Mouse (Mus musculus): ENCODE measurements around the gene Gm4969.
A peak's percentile ranks its signal among the peaks of the same experiment; 100 is the strongest.
"Not testable (repeated sequence)": the region's sequence is repeated elsewhere in the genome, so short reads cannot be mapped to it uniquely, and the experiment has no call there.

Gene Gm4969

DNA sequence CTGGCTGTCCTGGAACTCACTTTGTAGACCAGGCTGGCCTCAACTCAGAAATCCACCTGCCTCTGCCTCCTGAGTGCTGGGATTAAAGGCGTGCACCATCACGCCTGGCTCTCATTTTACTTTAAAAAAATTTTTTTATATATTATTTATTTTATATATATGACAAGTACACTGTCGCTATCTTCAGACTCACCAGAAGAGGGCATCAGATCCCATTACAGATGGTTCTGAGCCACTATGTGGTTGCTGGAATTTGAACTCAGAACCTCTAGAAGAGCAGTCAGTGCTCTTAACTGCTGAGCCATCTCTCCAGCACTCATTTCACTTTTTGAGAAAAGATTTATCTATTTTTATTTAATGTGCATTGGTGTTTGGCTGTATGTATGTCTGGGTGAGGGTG is 47.1 kb downstream of the Gm4969 start:
- not testable (repeated sequence) for DNase-seq (ENCODE audit: low spot score)

GRCm38 (mm10) chr7:19069500-19069899 is 48.7 kb downstream of the Gm4969 start:
- no peak for DNase-seq (ENCODE audit: low spot score)

DNA sequence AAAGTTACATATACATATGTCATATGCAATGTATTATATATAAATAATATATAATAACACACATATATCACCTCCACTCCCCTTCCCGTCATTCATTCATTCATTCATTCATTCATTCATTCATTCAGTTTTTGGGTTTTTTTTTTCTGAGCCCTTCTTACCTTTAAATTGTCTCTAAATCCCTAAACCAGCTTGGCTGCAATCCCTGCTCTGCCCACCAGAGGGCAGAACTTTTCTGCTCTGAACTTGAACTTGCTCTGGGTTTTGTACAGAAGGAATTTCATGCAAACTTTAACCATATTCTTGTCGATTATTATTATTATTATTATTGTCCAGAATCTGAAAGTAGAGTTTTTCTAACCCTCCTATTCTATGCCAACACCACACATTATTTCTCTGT is 49.5 kb downstream of the Gm4969 start:
- no peak for DNase-seq (ENCODE audit: low spot score)

DNA sequence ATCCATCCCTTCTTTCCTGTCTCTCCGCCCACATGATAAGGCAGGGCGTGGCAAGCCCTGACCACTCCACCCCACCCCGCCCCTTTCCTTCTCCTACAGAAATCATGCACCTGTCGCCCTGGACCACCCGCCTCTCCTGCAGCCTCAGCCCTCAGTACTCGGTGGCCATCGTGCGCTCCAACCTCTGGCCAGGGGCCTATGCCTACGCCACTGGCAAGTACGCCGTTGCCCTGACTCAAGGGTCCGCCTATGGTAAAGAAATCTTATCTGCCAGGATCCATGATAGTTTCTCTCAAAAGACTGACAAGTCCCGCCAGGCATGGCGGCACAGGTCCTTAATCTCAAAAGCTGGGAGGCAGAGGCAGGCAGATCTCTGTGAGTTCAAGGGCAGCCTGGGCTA is 50.2 kb downstream of the Gm4969 start:
- no peak for DNase-seq (ENCODE audit: low spot score)

DNA sequence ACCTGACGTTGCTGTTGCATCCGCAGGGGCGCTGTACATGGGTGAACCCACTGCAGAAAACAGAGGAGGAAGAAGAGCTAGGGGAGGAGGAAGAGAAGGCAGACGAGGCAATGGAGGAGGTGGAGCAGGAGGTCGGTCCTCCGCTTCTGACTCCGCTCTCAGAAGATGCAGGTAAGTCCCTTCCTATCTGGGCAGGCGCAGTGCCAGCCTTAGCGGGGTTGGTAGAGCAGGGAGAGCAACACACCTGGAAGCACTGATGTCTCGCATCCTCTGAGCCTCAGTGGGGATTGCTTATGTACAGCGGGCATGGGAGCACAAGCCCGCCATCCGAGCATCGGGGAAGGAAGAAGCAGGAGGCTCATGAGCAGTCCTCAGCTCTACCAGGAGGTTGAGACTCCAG is 51.1 kb downstream of the Gm4969 start:
- no peak for DNase-seq (ENCODE audit: low spot score)

DNA sequence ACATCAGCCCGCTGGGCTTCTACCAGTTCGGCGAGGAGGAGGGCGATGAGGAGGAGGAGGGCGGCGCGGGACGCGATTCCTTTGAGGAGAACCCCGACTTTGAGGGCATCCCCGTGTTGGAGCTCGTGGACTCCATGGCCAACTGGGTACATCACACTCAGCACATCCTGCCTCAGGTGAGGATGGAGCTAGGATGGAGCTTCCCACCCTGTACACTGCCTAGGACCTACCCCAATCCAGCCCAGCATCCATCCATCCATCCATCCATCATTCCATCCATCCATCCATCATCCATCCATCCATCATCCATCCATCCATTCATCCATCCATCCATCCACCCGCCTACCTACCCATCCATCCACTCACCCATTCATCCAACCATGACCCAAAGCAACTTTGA is 52.3 kb downstream of the Gm4969 start:
- no peak for DNase-seq (ENCODE audit: low spot score)

GRCm38 (mm10) chr7:19057405-19057804 is 60.8 kb downstream of the Gm4969 start:
- no peak for DNase-seq (ENCODE audit: low spot score)

DNA sequence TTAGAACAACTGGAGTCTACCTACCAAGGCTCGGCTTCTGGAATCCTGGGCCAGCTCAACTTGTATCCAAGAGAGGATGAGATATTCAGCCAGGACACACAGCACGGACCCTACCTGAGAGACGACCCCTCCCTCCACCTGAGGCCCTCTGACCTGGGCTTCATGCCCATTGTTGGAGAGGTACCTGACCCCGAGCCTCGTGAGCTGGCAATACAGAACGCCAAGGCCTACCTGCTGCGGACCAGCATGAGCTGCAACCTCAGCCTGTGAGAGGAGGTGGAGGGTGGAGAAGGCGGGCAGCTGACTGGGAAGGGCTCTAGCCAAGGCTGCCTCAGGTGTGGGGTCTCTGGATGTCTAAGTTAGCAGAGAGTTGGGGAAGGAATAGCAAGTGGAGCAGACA is 63.1 kb downstream of the Gm4969 start:
- DNase-seq (ENCODE audit: low spot score), result no peak

GRCm38 (mm10) chr7:19054777-19055076 is 63.4 kb downstream of the Gm4969 start:
- DNase-seq (ENCODE audit: low spot score), result no peak

GRCm38 (mm10) chr7:19054047-19054776 is 64.0 kb downstream of the Gm4969 start, which contains the start of gene Rsph6a:
Gene Rsph6a, plus strand, starts transcription at chr7:19054690.
- DNase-seq (ENCODE audit: low spot score), result peak; percentile 72

DNA sequence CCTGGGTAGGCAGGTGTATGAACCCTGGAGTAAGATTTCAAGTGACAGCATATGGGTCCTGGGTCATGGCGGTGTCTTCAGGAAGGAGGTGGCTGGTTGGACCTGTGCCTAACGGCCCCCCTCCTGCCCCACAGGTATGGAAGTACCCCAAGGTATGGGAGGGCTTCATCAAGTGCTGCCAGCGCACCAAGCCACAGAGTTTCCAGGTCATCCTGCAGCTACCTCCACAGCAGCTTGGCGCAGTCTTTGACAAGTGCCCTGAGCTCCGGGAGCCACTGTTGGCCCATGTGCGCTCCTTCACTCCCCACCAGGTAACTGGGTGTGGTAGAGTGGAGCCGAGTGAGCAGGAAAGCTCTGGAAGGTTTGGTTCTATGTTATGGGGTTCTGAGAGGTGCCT is 65.0 kb downstream of the Gm4969 start:
- no peak for DNase-seq (ENCODE audit: low spot score)

DNA sequence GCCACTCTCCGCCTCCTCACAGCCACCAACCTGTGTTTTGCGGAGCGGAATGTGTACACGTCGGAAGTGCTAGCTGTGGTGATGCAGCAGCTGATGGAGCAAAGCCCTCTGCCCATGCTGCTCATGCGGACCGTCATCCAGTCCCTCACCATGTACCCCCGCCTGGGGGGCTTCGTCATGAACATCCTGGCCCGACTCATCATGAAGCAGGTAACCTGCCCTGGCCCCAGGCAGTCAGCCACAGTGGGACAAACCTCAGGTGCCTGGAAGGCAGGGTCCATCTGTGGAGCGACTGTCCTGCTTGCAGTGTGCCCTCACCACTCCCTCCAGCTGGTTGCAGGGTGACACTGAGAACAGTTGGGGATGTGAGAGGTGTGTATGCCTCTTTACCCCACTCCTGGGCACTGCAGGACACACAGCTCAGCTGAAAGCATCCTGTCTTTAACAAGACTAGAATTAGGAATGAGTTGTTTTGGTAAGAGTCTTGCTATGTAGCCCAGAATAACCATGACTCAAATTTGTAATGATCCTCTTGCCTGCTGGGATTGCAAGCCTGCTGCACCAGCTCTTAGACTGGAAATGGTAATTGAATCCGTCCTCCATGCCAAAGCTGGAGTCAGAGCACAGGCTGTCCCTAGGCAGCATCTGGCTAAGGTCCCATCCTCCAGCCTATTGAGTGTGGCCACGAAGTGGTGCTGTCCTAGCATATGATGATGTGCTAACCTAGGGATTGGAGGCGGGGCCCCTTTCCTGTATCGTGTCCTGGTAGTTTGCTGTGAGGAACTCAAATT is 65.6 kb downstream of the Gm4969 start:
- no peak for DNase-seq (ENCODE audit: low spot score)

DNA sequence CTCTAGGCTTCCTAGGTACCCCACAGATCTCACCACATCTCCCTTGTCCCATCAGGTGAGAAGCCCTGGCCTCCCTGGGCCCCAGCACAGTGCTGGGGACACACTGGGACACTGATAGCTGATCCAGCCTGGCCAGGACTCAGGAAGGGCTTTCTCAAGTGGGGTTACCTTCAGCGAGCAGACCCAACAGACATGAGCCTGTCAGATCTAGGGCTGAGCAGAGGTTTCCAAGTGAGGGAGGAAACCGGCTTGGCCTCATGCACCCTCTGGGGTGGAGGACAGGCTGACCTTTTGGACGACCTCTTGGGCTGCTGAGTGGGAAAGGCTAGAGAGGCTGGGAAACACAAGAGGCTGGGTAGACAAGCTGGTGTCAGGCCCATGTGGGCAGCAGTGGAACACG is 67.0 kb downstream of the Gm4969 start:
- DNase-seq (ENCODE audit: low spot score), result no peak

GRCm38 (mm10) chr7:19050172-19050571 is 68.0 kb downstream of the Gm4969 start:
- no peak for DNase-seq (ENCODE audit: low spot score)

DNA sequence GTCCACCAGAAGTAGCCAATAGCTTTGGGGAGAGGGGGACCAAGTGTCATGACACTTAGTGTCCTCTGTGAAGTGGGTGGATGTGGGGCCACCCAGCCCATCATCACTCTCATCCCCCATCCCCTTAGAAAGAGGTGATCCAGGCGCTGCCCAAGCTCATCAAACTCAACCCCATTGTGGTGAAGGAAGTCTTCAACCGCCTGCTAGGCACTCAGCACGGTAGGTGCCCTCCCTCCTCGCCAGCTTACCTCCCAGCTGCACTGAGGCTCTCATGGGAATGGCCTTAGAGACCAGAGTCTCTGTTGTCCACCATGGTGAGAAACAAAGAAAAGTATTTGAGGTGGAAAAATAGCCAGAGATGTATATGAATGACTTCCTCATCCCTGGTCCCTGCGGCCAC is 68.9 kb downstream of the Gm4969 start:
- DNase-seq (ENCODE audit: low spot score), result no peak
